Mouse (Mus musculus): ENCODE measurements around the gene Gys1. TPM values are rescaled to one million over a fixed set of nuclear protein-coding genes. Genes with fewer than 3 reads are reported as not detected.
"Not testable (repeated sequence)": the region's sequence is repeated elsewhere in the genome, so short reads cannot be mapped to it uniquely, and the experiment has no call there.

Gys1 gene
- polyA plus RNA-seq (2014; fragmentation: Nextera tagmentation; extraction: Ambion mirVana) = 35.7 and 36.0 TPM in 2 replicates

DNA sequence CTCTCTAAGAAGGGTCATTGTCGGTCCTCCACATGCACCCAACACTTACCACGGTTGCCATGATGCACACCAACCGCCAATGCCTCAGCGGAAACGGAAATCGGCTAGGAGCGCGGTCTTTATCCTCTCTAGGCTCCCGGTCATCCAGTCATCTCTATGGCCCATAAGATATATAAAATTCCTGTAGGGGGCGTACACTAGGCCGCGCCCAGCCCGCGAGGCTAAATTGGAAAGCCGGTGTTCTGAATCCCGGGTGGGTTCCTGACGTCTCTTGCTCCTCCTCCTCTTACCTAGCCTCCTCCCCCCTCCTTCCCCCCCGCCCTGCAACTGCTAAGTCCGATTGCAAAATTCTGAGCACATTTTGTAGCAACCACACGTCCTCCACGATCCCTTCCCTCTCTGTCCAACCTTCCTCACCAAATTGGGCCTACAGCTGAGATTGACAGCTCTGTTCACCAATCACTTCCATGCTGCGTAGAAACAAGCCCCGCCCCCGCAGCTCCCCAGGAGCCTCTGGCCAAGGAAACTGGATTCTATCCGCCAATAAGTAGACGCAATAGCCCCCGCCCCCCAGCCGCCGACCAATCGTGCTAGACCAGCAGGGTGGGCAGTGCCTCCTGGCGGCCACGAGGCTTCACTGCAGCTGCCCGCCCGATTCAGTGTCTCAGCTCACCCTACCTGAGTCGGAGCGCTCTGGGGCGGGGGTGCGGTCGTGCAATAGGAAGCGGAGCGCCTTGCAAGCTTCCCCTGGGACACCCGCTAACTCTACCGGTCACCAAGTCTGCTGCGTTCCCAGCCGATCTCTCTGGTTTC is at the start of gene Gys1:
TSS of gene Gys1 (plus strand) at position 642 of the 813 bp plus-strand sequence.
- peak; percentile 99 for TF ChIP-seq CTCF (IDR thresholded peaks at IDR 0.05; ENCODE audit: low read depth)
- Histone ChIP-seq H3K27me3 (ENCODE audit: insufficient read depth, low read length) (no peaks in the 10 kb centered on the region), H3K4me3 (ENCODE audit: low read depth, low read length) (peak within 1 kb of the TSS; percentile 87), H3K27ac (ENCODE audit: low read depth) (peak within 1 kb of the TSS; percentile 89), H3K4me1 (ENCODE audit: insufficient read depth) (peaks cover 19% of the 10 kb centered on the region), H3K9me3 (ENCODE audit: low read depth, low read length) (no peaks in the 10 kb centered on the region), H3K9ac (peak within 1 kb of the TSS; percentile 93), H3K36me3 (ENCODE audit: insufficient read depth) (peaks cover 27% of the 10 kb centered on the region), H3K4me2 (peak within 1 kb of the TSS; percentile 98)
- DNase-seq = peak; percentile 100
- ATAC-seq (ENCODE audit: insufficient read depth) = peak; percentile 97
- under 1% methylated on average over 45 of the region's 45 CpGs for WGBS

DNA sequence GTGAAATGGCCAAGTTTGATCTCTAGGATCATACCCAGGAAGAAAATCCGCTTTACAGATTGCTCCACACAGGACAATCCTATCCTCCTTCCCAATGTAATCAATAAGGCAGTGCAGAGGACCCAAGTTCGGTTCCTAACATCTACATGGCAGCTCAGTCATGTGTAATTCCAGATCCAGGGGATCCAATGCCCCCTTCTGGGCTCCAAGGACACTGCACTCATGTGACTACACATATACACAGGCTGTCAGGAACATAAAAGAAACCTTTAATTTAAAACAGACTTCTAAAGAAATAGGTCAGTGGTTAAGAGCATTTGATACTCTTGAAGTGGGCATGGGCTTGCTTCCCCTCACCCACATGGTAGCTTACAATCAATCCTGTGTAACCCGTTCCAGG is 48.6 kb upstream of the Gys1 start:
- H3K36me3 ChIP-seq (ENCODE audit: insufficient read depth) = peaks cover 100% of the 10 kb centered on the region
- H3K9ac ChIP-seq = no peak overlapping the region
- no peak overlapping the region for H3K4me3 ChIP-seq (ENCODE audit: low read depth, low read length)
- H3K4me1 ChIP-seq (ENCODE audit: insufficient read depth) = no peaks in the 10 kb centered on the region
- ATAC-seq (ENCODE audit: insufficient read depth) = no peak
- H3K27me3 ChIP-seq (ENCODE audit: insufficient read depth, low read length) = no peaks in the 10 kb centered on the region
- no peaks in the 10 kb centered on the region for H3K9me3 ChIP-seq (ENCODE audit: low read depth, low read length)
- WGBS = 86% methylated on average over 3 of the region's 3 CpGs
- no peak overlapping the region for H3K4me2 ChIP-seq
- peak; percentile 34 for DNase-seq
- no peak overlapping the region for H3K27ac ChIP-seq (ENCODE audit: low read depth)
- peak; percentile 47 for TF ChIP-seq CTCF (IDR thresholded peaks at IDR 0.05; ENCODE audit: low read depth)

DNA sequence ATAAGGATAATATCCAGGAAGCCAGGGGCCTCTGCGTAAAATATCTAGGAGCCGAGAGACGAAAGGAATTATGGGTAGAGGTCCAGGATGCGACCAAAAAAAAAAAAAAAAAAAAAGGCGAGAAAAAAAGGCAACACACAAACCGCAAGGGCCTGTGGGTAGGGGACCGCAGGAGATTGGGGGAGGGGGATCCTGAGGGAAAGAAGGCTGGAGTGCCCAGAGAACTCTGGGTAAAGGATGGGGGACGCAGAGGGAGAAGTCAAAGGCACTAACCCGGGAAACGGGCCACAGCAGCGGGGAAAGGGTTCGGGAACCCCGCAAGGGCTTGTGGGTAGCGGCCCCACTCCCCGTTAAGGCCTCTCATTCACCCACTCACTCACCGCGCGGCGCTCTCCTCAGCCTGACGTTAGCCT is 39.5 kb upstream of the Gys1 start:
- peaks cover 6% of the 10 kb centered on the region for H3K4me1 ChIP-seq (ENCODE audit: insufficient read depth)
- H3K4me2 ChIP-seq = peak overlapping the region; percentile 100
- no peak for TF ChIP-seq CTCF (IDR thresholded peaks at IDR 0.05; ENCODE audit: low read depth)
- WGBS = 0% methylated on average over 19 of the region's 20 CpGs
- H3K36me3 ChIP-seq (ENCODE audit: insufficient read depth) = peaks cover 40% of the 10 kb centered on the region
- DNase-seq = peak; percentile 85
- H3K9me3 ChIP-seq (ENCODE audit: low read depth, low read length) = no peaks in the 10 kb centered on the region
- peak overlapping the region; percentile 90 for H3K9ac ChIP-seq
- H3K4me3 ChIP-seq (ENCODE audit: low read depth, low read length) = peak overlapping the region; percentile 75
- H3K27me3 ChIP-seq (ENCODE audit: insufficient read depth, low read length) = no peaks in the 10 kb centered on the region
- ATAC-seq (ENCODE audit: insufficient read depth) = peak; percentile 69
- H3K27ac ChIP-seq (ENCODE audit: low read depth) = peak overlapping the region; percentile 99

DNA sequence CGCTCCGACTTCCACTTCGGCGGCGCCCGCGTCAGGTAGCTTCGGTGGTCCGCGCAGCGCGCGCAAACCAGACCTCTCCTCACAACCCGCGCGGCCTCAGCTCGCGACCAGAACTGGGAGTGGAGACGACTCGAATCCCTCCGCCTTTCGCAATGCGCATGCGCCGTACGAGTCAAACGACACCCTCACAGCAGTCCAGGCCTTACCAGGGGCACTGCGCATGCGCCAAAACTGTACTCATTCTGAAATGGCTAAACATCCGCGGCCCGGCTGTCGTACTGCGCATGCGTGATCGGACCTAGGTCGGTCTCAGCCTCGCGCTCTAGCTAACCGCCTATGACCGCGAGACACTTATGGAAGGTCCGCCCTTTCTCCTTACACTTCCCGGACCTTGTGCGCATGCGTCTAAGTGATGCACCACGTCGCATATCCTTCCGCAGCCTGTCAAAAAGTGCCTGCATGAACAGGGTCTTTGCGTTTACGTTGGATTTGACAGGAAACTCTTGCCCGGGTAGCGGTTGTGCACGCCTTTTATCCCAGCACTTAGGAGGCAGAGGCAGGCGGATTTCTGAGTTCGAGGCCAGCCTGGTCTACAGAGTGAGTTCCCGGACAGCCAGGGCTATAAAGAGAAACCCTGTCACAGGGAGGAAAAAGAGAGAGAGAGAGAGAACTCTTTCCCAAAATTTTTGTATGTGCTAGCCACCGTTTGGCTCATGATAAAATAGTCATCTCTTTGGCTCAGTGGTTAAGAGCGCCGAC is 38.9 kb upstream of the Gys1 start, which contains the start of gene Snrnp70:
TSS of gene Snrnp70 (minus strand) at position 165 of the 759 bp plus-strand sequence.
- H3K4me3 ChIP-seq (ENCODE audit: low read depth, low read length) = peak within 1 kb of the TSS; percentile 75
- peaks cover 33% of the 10 kb centered on the region for H3K36me3 ChIP-seq (ENCODE audit: insufficient read depth)
- H3K4me1 ChIP-seq (ENCODE audit: insufficient read depth) = peaks cover 6% of the 10 kb centered on the region
- H3K4me2 ChIP-seq = peak within 1 kb of the TSS; percentile 100
- under 1% methylated on average over 60 of the region's 60 CpGs for WGBS
- ATAC-seq (ENCODE audit: insufficient read depth) (peak; percentile 98), DNase-seq (peak; percentile 100)
- H3K27me3 ChIP-seq (ENCODE audit: insufficient read depth, low read length) = no peaks in the 10 kb centered on the region
- H3K9me3 ChIP-seq (ENCODE audit: low read depth, low read length) = no peaks in the 10 kb centered on the region
- 0 out of 2 replicates have a peak, but pooled peaks have one; percentile 0 for TF ChIP-seq CTCF (IDR thresholded peaks at IDR 0.05; ENCODE audit: low read depth)
- H3K27ac ChIP-seq (ENCODE audit: low read depth) = peak within 1 kb of the TSS; percentile 99
- peak within 1 kb of the TSS; percentile 90 for H3K9ac ChIP-seq

DNA sequence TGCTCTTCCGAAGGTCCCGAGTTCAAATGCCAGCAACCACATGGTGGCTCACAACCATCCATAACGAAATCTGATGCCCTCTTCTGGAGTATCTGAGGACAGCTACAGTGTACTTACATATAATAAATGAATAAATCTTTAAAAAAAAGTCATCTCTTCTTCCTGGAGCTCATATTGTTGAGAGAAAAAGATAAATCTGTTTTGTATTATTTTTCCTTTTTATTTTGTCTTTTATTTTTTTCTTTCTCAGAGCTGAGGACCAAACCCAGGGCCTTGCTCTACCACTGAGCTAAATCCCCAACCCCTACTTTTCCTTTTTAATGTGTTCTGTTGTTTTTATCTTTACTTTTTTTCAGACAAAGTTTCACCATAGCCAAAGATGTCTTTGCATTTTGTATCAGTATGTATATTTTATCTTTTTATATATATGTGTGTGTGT is 38.3 kb upstream of the Gys1 start:
- H3K4me1 ChIP-seq (ENCODE audit: insufficient read depth); DNase-seq; H3K27me3 ChIP-seq (ENCODE audit: insufficient read depth, low read length); H3K9me3 ChIP-seq (ENCODE audit: low read depth, low read length); H3K9ac ChIP-seq: not testable (repeated sequence)
- peak; percentile 24; the same call in 1 of the 2 replicates for TF ChIP-seq CTCF (IDR thresholded peaks at IDR 0.05; ENCODE audit: low read depth)
- peak overlapping the region; percentile 69 for H3K4me2 ChIP-seq
- H3K27ac ChIP-seq (ENCODE audit: low read depth) = peak overlapping the region; percentile 85
- H3K4me3 ChIP-seq (ENCODE audit: low read depth, low read length) = peak overlapping the region; percentile 75
- peak; percentile 42 for ATAC-seq (ENCODE audit: insufficient read depth)
- 10% methylated on average over 3 of the region's 3 CpGs for WGBS
- H3K36me3 ChIP-seq (ENCODE audit: insufficient read depth) = peaks cover 30% of the 10 kb centered on the region

DNA sequence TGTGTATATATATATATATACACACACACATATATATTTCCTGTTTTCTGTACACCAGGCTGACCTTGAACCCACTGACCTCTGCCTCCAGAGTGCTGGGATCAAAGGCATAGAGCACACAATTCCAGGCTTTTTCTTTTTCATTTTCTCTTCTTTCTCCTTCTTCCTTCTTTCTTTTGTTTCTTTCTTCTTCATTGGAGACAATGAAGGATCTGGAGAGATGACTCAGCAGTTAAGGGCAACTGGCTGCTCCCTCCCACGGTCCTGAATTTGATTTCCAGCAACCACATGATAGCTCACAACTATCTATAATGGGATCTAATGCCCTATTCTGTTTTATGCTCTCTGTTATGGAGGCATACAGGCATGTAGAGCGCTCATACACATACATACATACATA is 37.9 kb upstream of the Gys1 start:
- Histone ChIP-seq H3K27me3 (ENCODE audit: insufficient read depth, low read length) (no peaks in the 10 kb centered on the region), H3K9me3 (ENCODE audit: low read depth, low read length) (no peaks in the 10 kb centered on the region), H3K4me1 (ENCODE audit: insufficient read depth) (peaks cover 6% of the 10 kb centered on the region), H3K4me2 (no peak overlapping the region), H3K4me3 (ENCODE audit: low read depth, low read length) (no peak overlapping the region), H3K9ac (no peak overlapping the region), H3K27ac (ENCODE audit: low read depth) (no peak overlapping the region), H3K36me3 (ENCODE audit: insufficient read depth) (peaks cover 26% of the 10 kb centered on the region)
- no peak for ATAC-seq (ENCODE audit: insufficient read depth)
- WGBS = 69% methylated on average over 2 of the region's 2 CpGs
- no peak for TF ChIP-seq CTCF (IDR thresholded peaks at IDR 0.05; ENCODE audit: low read depth)
- no peak for DNase-seq

Measured in lung, embryonic 14.5 days (tissue).